Mouse (Mus musculus): ENCODE results near the gene Fam216b.
A peak's percentile ranks its signal among the peaks of the same experiment; 100 is the strongest.

Fam216b gene

GRCm38 (mm10) chr14:78059878-78060608 is 28.8 kb downstream of the Fam216b start:
- H3K4me1 ChIP-seq (replicated peaks; ENCODE audit: low read depth, low read length): no peaks in the 10 kb centered on the region

DNA sequence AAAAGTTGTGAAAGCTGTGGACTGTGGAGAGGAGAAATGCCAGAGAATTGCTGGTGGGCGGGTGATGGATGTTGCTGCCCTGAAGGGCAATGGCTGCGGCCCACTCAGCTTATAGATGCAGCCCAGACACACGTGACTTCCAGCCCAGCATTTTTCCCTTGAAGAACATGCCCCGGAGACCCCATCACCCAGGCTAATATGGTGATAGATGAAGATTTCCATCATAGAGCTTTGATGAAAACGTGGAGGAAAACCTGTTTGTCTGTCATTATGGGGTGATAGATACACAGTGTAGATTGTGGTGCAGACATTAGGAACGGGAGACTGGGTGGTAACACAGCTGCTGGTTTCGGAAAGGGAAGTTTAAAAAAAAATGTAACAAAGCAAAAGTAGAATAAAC is 31.4 kb downstream of the Fam216b start:
- no peaks in the 10 kb centered on the region for H3K9me3 ChIP-seq (ENCODE audit: low read length)
- no peaks in the 10 kb centered on the region for H3K27me3 ChIP-seq (ENCODE audit: insufficient read depth, low read length)
- H3K36me3 ChIP-seq (ENCODE audit: insufficient read depth, low read length): no peaks in the 10 kb centered on the region
- no peak for TF ChIP-seq CTCF (conservative IDR thresholded peaks at IDR 0.05; ENCODE audit: low read length)
- TF ChIP-seq POU5F1 (IDR thresholded peaks at IDR 0.05; ENCODE audit: borderline replicate concordance, low read length): no peak
- no peak for TF ChIP-seq NANOG (IDR thresholded peaks at IDR 0.05; ENCODE audit: borderline replicate concordance, low read length)
- H3K4me1 ChIP-seq (replicated peaks; ENCODE audit: low read depth, low read length): no peaks in the 10 kb centered on the region
- no peak overlapping the region for H3K4me3 ChIP-seq (replicated peaks; ENCODE audit: low read length)

More at GRCm38 (mm10) chr14:78059878-78060608, 28.8 kb downstream of the Fam216b start:
- Histone ChIP-seq H3K36me3 (ENCODE audit: insufficient read depth, low read length) (no peaks in the 10 kb centered on the region), H3K27me3 (ENCODE audit: insufficient read depth, low read length) (no peaks in the 10 kb centered on the region; the same call in 1 of the 2 replicates), H3K9me3 (ENCODE audit: low read length) (no peaks in the 10 kb centered on the region), H3K4me3 (replicated peaks; ENCODE audit: low read length) (no peak overlapping the region)
- TF ChIP-seq POU5F1 (IDR thresholded peaks at IDR 0.05; ENCODE audit: borderline replicate concordance, low read length): no peak
- TF ChIP-seq NANOG (IDR thresholded peaks at IDR 0.05; ENCODE audit: borderline replicate concordance, low read length): no peak
- no peak for TF ChIP-seq CTCF (conservative IDR thresholded peaks at IDR 0.05; ENCODE audit: low read length)

DNA sequence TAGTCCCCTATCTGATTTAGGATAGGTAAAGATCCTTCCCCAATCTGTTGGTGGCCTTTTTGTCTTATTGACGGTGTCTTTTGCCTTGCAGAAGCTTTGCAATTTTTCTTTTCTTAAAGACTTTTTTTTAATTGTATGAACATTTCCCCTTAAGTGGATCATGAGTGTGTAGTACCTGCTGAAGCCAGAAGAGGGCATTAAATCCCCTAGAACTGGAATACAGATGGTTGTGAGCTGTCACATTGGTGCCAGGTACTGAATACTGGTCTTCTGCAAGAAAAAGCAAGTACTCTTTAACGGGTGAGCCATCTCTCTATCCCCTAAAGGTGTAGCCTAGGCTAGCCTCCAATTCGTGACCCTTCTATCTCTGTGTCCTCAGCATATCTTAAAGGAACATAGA is 32.4 kb downstream of the Fam216b start:
- TF ChIP-seq NANOG (IDR thresholded peaks at IDR 0.05; ENCODE audit: borderline replicate concordance, low read length) (no peak), CTCF (conservative IDR thresholded peaks at IDR 0.05; ENCODE audit: low read length) (peak; percentile 50), POU5F1 (IDR thresholded peaks at IDR 0.05; ENCODE audit: borderline replicate concordance, low read length) (no peak)
- Histone ChIP-seq H3K27me3 (ENCODE audit: insufficient read depth, low read length) (no peaks in the 10 kb centered on the region; the same call in 1 of the 2 replicates), H3K9me3 (ENCODE audit: low read length) (no peaks in the 10 kb centered on the region), H3K4me3 (replicated peaks; ENCODE audit: low read length) (no peak overlapping the region), H3K36me3 (ENCODE audit: insufficient read depth, low read length) (no peaks in the 10 kb centered on the region), H3K4me1 (replicated peaks; ENCODE audit: low read depth, low read length) (no peaks in the 10 kb centered on the region)

GRCm38 (mm10) chr14:78048674-78049073 is 40.1 kb downstream of the Fam216b start:
- peaks cover 35% of the 10 kb centered on the region for H3K9me3 ChIP-seq (ENCODE audit: low read length)
- TF ChIP-seq NANOG (IDR thresholded peaks at IDR 0.05; ENCODE audit: borderline replicate concordance, low read length) (no peak), POU5F1 (IDR thresholded peaks at IDR 0.05; ENCODE audit: borderline replicate concordance, low read length) (no peak), CTCF (conservative IDR thresholded peaks at IDR 0.05; ENCODE audit: low read length) (no peak)
- H3K4me3 ChIP-seq (replicated peaks; ENCODE audit: low read length): no peak overlapping the region
- H3K27me3 ChIP-seq (ENCODE audit: insufficient read depth, low read length): no peaks in the 10 kb centered on the region; the same call in 1 of the 2 replicates
- no peaks in the 10 kb centered on the region for H3K4me1 ChIP-seq (replicated peaks; ENCODE audit: low read depth, low read length)
- no peaks in the 10 kb centered on the region for H3K36me3 ChIP-seq (ENCODE audit: insufficient read depth, low read length)

- Histone ChIP-seq H3K4me1 (replicated peaks; ENCODE audit: low read depth, low read length) (no peaks in the 10 kb centered on the region), H3K27me3 (ENCODE audit: insufficient read depth, low read length) (no peaks in the 10 kb centered on the region; the same call in 1 of the 2 replicates), H3K36me3 (ENCODE audit: insufficient read depth, low read length) (no peaks in the 10 kb centered on the region), H3K4me3 (replicated peaks; ENCODE audit: low read length) (no peak overlapping the region), H3K9me3 (ENCODE audit: low read length) (peaks cover 35% of the 10 kb centered on the region)
- no peak for TF ChIP-seq POU5F1 (IDR thresholded peaks at IDR 0.05; ENCODE audit: borderline replicate concordance, low read length)
- no peak for TF ChIP-seq NANOG (IDR thresholded peaks at IDR 0.05; ENCODE audit: borderline replicate concordance, low read length)
- TF ChIP-seq CTCF (conservative IDR thresholded peaks at IDR 0.05; ENCODE audit: low read length): no peak
These were observed 40.5 kb downstream of the Fam216b start for GRCm38 (mm10) chr14:78048258-78048657.

- no peaks in the 10 kb centered on the region for H3K27me3 ChIP-seq (ENCODE audit: insufficient read depth, low read length)
- TF ChIP-seq NANOG (IDR thresholded peaks at IDR 0.05; ENCODE audit: borderline replicate concordance, low read length): no peak
- TF ChIP-seq CTCF (conservative IDR thresholded peaks at IDR 0.05; ENCODE audit: low read length): no peak
- TF ChIP-seq POU5F1 (IDR thresholded peaks at IDR 0.05; ENCODE audit: borderline replicate concordance, low read length): no peak
- no peaks in the 10 kb centered on the region for H3K36me3 ChIP-seq (ENCODE audit: insufficient read depth, low read length)
These were observed 45.7 kb downstream of the Fam216b start for GRCm38 (mm10) chr14:78043079-78043478.

DNA sequence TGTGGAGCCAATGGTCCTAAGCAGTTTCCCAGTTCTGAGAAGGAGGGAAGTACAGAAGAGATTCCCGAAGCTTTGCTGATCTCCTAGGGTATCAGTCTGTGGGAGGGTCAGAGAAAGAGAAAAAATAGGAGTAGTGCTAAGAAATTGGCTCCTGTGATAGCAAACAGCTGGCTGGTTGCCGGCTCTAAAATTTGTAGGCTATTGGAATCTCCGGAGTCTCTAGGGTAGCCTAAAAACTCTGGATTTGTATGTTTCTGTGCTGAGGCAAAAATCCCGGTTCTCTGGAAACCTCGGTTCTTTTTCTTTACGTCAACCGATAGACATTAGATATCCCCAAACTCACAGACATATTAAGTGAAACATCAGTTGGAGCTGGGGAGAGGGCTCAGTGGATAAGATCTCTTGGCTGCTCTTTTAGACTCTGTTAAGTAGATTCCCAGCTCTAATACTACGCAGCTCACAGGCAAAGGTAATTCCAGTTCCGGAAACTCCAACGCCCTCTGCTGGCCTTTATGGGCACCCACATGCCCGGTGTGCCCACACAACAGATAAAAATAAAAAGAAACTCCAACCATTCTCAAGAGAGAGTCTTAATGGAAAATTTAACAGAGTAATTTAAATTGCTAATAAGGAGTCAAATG is 46.8 kb downstream of the Fam216b start:
- Histone ChIP-seq H3K36me3 (ENCODE audit: insufficient read depth, low read length) (no peaks in the 10 kb centered on the region), H3K27me3 (ENCODE audit: insufficient read depth, low read length) (no peaks in the 10 kb centered on the region), H3K4me1 (replicated peaks; ENCODE audit: low read depth, low read length) (no peaks in the 10 kb centered on the region), H3K9me3 (ENCODE audit: low read length) (peaks cover 23% of the 10 kb centered on the region), H3K4me3 (replicated peaks; ENCODE audit: low read length) (no peak overlapping the region)
- TF ChIP-seq NANOG (IDR thresholded peaks at IDR 0.05; ENCODE audit: borderline replicate concordance, low read length) (no peak), CTCF (conservative IDR thresholded peaks at IDR 0.05; ENCODE audit: low read length) (peak; percentile 75), POU5F1 (IDR thresholded peaks at IDR 0.05; ENCODE audit: borderline replicate concordance, low read length) (no peak)

More at GRCm38 (mm10) chr14:78043079-78043478, 45.7 kb downstream of the Fam216b start:
- Histone ChIP-seq H3K4me3 (replicated peaks; ENCODE audit: low read length) (no peak overlapping the region), H3K9me3 (ENCODE audit: low read length) (peaks cover 29% of the 10 kb centered on the region), H3K4me1 (replicated peaks; ENCODE audit: low read depth, low read length) (no peaks in the 10 kb centered on the region)

DNA sequence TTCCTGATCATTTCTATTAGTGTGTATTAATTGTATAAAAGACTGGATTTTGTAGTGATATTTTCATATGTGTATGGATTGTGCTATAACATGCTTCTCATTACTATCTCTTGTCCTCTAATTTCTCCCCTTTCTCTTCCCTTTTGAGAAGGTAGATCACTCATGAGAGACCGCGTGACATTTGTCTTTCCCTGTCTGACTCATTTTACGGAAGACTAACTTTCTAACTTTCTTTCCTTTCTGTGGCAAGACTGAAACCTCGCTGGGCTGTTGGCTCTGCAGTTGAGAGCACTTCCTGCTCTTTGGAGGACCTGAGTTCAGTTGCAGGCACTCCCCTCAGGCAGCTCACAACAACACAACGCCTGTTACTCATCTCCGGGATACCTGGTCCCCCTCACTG is 48.2 kb downstream of the Fam216b start:
- Histone ChIP-seq H3K9me3 (ENCODE audit: low read length) (peaks cover 9% of the 10 kb centered on the region), H3K36me3 (ENCODE audit: insufficient read depth, low read length) (no peaks in the 10 kb centered on the region), H3K4me1 (replicated peaks; ENCODE audit: low read depth, low read length) (no peaks in the 10 kb centered on the region), H3K4me3 (replicated peaks; ENCODE audit: low read length) (no peak overlapping the region), H3K27me3 (ENCODE audit: insufficient read depth, low read length) (no peaks in the 10 kb centered on the region)
- TF ChIP-seq NANOG (IDR thresholded peaks at IDR 0.05; ENCODE audit: borderline replicate concordance, low read length) (no peak), CTCF (conservative IDR thresholded peaks at IDR 0.05; ENCODE audit: low read length) (no peak), POU5F1 (IDR thresholded peaks at IDR 0.05; ENCODE audit: borderline replicate concordance, low read length) (no peak)

All from E14TG2a.4 (cell line).